Mouse (Mus musculus): Measurements from ENCODE around the gene Il2rb. TPM values are rescaled to one million over a fixed set of nuclear protein-coding genes. Genes with fewer than 3 reads are reported as not detected.

The Il2rb gene
- total and polyA plus RNA-seq, 3 experiments = 0.04 TPM; not detected in 2

DNA sequence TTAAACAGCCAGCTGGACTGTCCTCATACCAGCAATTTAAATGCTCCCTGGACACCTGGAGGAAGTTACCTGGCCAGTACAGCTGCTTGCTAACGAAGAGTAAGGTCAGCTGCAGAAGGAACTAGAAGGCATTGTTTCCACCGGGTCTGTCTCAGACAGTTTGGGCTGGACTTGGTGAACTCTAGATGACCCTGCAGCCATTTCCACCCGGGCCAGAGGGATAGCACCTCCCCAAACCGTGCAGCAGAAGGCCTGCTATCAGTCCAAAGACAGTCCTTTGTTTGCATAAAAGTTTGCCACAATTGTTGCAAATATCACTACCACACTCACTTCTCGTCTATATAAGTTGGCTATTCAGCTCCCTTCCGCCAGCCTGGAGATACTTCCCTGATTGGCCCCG lies 23.2 kb downstream of the Il2rb start:
- Histone ChIP-seq H3K4me3 (ENCODE audit: control insufficient read depth in 1 of 2, insufficient read depth in 1 of 2, low read depth in 2 of 2, low read length in 2 of 2) (no peak overlapping the region), H3K27ac (ENCODE audit: control insufficient read depth, low read depth, low read length) (no peak overlapping the region), H3K9me3 (replicated peaks; ENCODE audit: insufficient read depth, low read length) (no peaks in the 10 kb centered on the region), H3K79me2 (ENCODE audit: control insufficient read depth, insufficient read depth, low read length, poor library complexity) (no peaks in the 10 kb centered on the region), H3K4me1 (ENCODE audit: control insufficient read depth in 1 of 2, insufficient read depth in 2 of 2, low read length in 2 of 2) (no peaks in the 10 kb centered on the region), H3K27me3 (ENCODE audit: control insufficient read depth in 1 of 2, insufficient read depth in 2 of 2, low read length in 2 of 2) (peaks cover 2 to 15% of the 10 kb centered on the region in 2 experiments; a peak in 3 of 4 replicates), H3K9ac (ENCODE audit: control insufficient read depth, low read depth, low read length, poor library complexity, severe bottlenecking) (no peak overlapping the region), H3K36me3 (ENCODE audit: control insufficient read depth in 1 of 2, insufficient read depth in 2 of 2, low read length in 2 of 2) (no peaks in the 10 kb centered on the region)
- DNase-seq (ENCODE audit: low read depth, low spot score) = no peak
- TF ChIP-seq CHD1 (IDR thresholded peaks at IDR 0.05; ENCODE audit: low read depth, low read length) (no peak), BHLHE40 (IDR thresholded peaks at IDR 0.05; ENCODE audit: borderline replicate concordance, low read depth, low read length) (no peak), NELFE (IDR thresholded peaks at IDR 0.05; ENCODE audit: low read depth, low read length) (no peak), ELF1 (IDR thresholded peaks at IDR 0.05; ENCODE audit: low read depth, low read length) (no peak), USF1 (IDR thresholded peaks at IDR 0.05; ENCODE audit: low read depth, low read length) (no peak), E2F4 (IDR thresholded peaks at IDR 0.05; ENCODE audit: borderline replicate concordance, low read depth, low read length) (no peak), TCF12 (IDR thresholded peaks at IDR 0.05; ENCODE audit: low read depth, low read length) (no peak), RCOR1 (IDR thresholded peaks at IDR 0.05; ENCODE audit: low read depth, low read length) (no peak), CHD2 (IDR thresholded peaks at IDR 0.05; ENCODE audit: low read length) (no peak), ETS1 (IDR thresholded peaks at IDR 0.05; ENCODE audit: low read depth, low read length) (no peak), ZMIZ1 (IDR thresholded peaks at IDR 0.05; ENCODE audit: low read depth, low read length) (no peak), ZC3H11A (IDR thresholded peaks at IDR 0.05; ENCODE audit: low read depth, low read length) (no peak), POLR2A (IDR thresholded peaks at IDR 0.05; ENCODE audit: control insufficient read depth in 1 of 2, insufficient read depth in 1 of 2, low read depth in 1 of 2, low read length in 2 of 2, poor library complexity in 1 of 2) (no peak), ZNF384 (IDR thresholded peaks at IDR 0.05; ENCODE audit: low read depth, low read length) (no peak), RAD21 (IDR thresholded peaks at IDR 0.05; ENCODE audit: low read depth, low read length) (no peak)

DNA sequence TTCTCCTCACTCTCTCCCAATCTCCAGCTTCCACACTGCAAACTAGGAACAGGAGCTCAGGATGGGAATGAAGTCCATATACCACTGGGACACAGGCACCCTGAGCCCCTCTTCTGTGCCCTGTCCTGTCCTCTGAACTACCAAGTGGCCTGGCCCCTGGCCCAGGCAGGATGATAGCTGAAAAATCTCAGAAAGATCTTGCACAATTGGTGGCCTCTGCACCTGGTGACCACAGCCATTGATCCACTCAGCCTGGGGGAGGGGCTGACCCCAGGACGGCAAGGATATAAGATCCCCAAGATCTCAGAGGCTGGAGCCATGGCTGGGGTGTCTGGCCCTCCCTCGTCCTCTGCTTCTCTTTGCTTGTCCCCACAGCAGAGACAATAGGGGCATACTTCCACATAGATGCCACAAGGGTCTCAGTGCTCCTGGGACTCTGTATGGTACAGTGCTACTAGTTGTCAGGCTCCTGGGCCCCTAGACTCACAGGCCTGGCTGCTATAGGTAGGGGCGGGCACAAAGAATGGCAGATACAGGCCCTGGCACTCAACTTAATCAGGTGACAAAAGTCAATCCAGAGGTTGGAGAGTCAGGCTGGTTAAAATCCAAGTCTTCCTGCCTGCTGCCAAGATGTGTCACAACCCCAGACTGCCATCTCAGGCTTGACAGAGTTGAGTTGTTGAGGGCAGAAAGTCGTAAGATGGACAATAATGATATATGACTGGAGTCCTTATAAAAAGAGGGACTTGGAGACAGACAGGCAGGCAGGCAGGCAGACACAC lies 24.4 kb downstream of the Il2rb start:
- no peak overlapping the region for H3K27ac ChIP-seq (ENCODE audit: control insufficient read depth, low read depth, low read length)

More for the DNA sequence above, 24.4 kb downstream of the Il2rb start:
- H3K4me1 ChIP-seq (ENCODE audit: control insufficient read depth in 1 of 2, insufficient read depth in 2 of 2, low read length in 2 of 2) = no peaks in the 10 kb centered on the region
- H3K79me2 ChIP-seq (ENCODE audit: control insufficient read depth, insufficient read depth, low read length, poor library complexity) = no peaks in the 10 kb centered on the region
- DNase-seq (ENCODE audit: low read depth, low spot score) = no peak
- TF ChIP-seq RAD21 (IDR thresholded peaks at IDR 0.05; ENCODE audit: low read depth, low read length) (no peak), MYB (IDR thresholded peaks at IDR 0.05; ENCODE audit: low read depth, low read length) (no peak), SIN3A (IDR thresholded peaks at IDR 0.05; ENCODE audit: low read length) (no peak), TCF12 (IDR thresholded peaks at IDR 0.05; ENCODE audit: low read depth, low read length) (no peak), BHLHE40 (IDR thresholded peaks at IDR 0.05; ENCODE audit: borderline replicate concordance, low read depth, low read length) (no peak), POLR2AphosphoS5 (IDR thresholded peaks at IDR 0.05; ENCODE audit: borderline replicate concordance, low read depth, low read length) (no peak), POLR2A (IDR thresholded peaks at IDR 0.05; ENCODE audit: control insufficient read depth in 1 of 2, insufficient read depth in 1 of 2, low read depth in 1 of 2, low read length in 2 of 2, poor library complexity in 1 of 2) (no peak), CTCF (IDR thresholded peaks at IDR 0.05 in 2 of 3, conservative IDR thresholded peaks at IDR 0.05 in 1 of 3; ENCODE audit: control insufficient read depth in 1 of 3, insufficient read depth in 1 of 3, low read depth in 2 of 3, low read length in 3 of 3, poor library complexity in 1 of 3, severe bottlenecking in 1 of 3) (no peak), POLR2AphosphoS2 (IDR thresholded peaks at IDR 0.05; ENCODE audit: low read length) (no peak), USF2 (IDR thresholded peaks at IDR 0.05; ENCODE audit: borderline replicate concordance in 1 of 2, insufficient read depth in 1 of 2, low read depth in 1 of 2, low read length in 2 of 2) (no peak), MXI1 (IDR thresholded peaks at IDR 0.05; ENCODE audit: low read depth, low read length) (no peak), ZC3H11A (IDR thresholded peaks at IDR 0.05; ENCODE audit: low read depth, low read length) (no peak), JUND (IDR thresholded peaks at IDR 0.05; ENCODE audit: low read depth, low read length) (no peak), MAX (IDR thresholded peaks at IDR 0.05; ENCODE audit: low read length) (no peak), ELF1 (IDR thresholded peaks at IDR 0.05; ENCODE audit: low read depth, low read length) (no peak), GATA1 (IDR thresholded peaks at IDR 0.05; ENCODE audit: low read depth, low read length) (no peak), MYC (IDR thresholded peaks at IDR 0.05; ENCODE audit: low read depth, low read length) (no peak), ZKSCAN1 (IDR thresholded peaks at IDR 0.05; ENCODE audit: low read depth, low read length) (no peak)
- H3K27me3 ChIP-seq (ENCODE audit: control insufficient read depth in 1 of 2, insufficient read depth in 2 of 2, low read length in 2 of 2) = peaks cover 2 to 17% of the 10 kb centered on the region in 2 experiments; a peak in 3 of 4 replicates
- H3K9me3 ChIP-seq (replicated peaks; ENCODE audit: insufficient read depth, low read length) = no peaks in the 10 kb centered on the region
- H3K36me3 ChIP-seq (ENCODE audit: control insufficient read depth in 1 of 2, insufficient read depth in 2 of 2, low read length in 2 of 2) = no peaks in the 10 kb centered on the region
- no peak overlapping the region for H3K4me3 ChIP-seq (ENCODE audit: control insufficient read depth in 1 of 2, insufficient read depth in 1 of 2, low read depth in 2 of 2, low read length in 2 of 2)
- H3K9ac ChIP-seq (ENCODE audit: control insufficient read depth, low read depth, low read length, poor library complexity, severe bottlenecking) = no peak overlapping the region

Data from MEL (cell line).